Comparison of ENCODE assay signal across 8 mouse cellular contexts in genomic region chr4:129701503-129702377, GRCm38 (mm10). TPM values are rescaled to one million over a fixed set of nuclear protein-coding genes. Genes with fewer than 3 reads are reported as not detected.
DNase-seq lines count a peak whose midpoint lies in the region; ATAC-seq and TF ChIP-seq lines count a peak whose summit lies in the region.

No protein-coding gene starts in this region.

- peak overlapping the region; percentile 62 for H3K27ac ChIP-seq in embryonic facial prominence, embryonic 11.5 days (replicated peaks; ENCODE audit: low read depth, low read length)
- peak overlapping the region; percentile 54 for H3K27ac ChIP-seq in intestine, postnatal 0 days (ENCODE audit: low read depth, low read length)
- H3K27ac ChIP-seq in midbrain, embryonic 12.5 days (replicated peaks): peak overlapping the region; percentile 90

- no peaks in the 10 kb centered on the region; the same call in none of the 2 replicates for H3K36me3 ChIP-seq in embryonic facial prominence, embryonic 11.5 days (replicated peaks; ENCODE audit: control insufficient read depth, insufficient read depth, low read depth, low read length)
- H3K36me3 ChIP-seq in intestine, postnatal 0 days (ENCODE audit: control insufficient read depth, insufficient read depth): peaks cover 19% of the 10 kb centered on the region
- peaks cover 39% of the 10 kb centered on the region for H3K36me3 ChIP-seq in midbrain, embryonic 12.5 days

- ATAC-seq in embryonic facial prominence, embryonic 11.5 days (replicated peaks; ENCODE audit: insufficient number of reproducible peaks, low FRiP score, low TSS enrichment, low read depth): peak; percentile 42; the same call in 1 of the 2 replicates
- peak; percentile 82 for ATAC-seq in granulocyte monocyte progenitor cell, adult 5-6 weeks (replicated peaks; ENCODE audit: poor library complexity, severe bottlenecking)
- peak; percentile 41 for ATAC-seq in intestine, postnatal 0 days
- 0 out of 2 replicates have a peak, but pooled peaks have one; percentile 9 for ATAC-seq in midbrain, embryonic 12.5 days (ENCODE audit: low FRiP score, low read depth)

- WGBS in embryonic facial prominence, embryonic 11.5 days: 58% methylated on average over 17 of the region's 17 CpGs
- 45% methylated on average over 17 of the region's 17 CpGs for WGBS in intestine, postnatal 0 days
- 57% methylated on average over 17 of the region's 17 CpGs for WGBS in midbrain, embryonic 12.5 days

- H3K9me3 ChIP-seq in embryonic facial prominence, embryonic 11.5 days (replicated peaks; ENCODE audit: control insufficient read depth, low read length): no peaks in the 10 kb centered on the region
- H3K9me3 ChIP-seq in intestine, postnatal 0 days (ENCODE audit: control insufficient read depth): no peaks in the 10 kb centered on the region
- H3K9me3 ChIP-seq in midbrain, embryonic 12.5 days: no peaks in the 10 kb centered on the region

- intact Hi-C loops in left cerebral cortex, postnatal 4 days (cut with DNase I): no loop called here

- H3K9ac ChIP-seq in embryonic facial prominence, embryonic 11.5 days (replicated peaks; ENCODE audit: low read length): peak overlapping the region; percentile 22; the same call in 1 of the 2 replicates
- H3K9ac ChIP-seq in intestine, postnatal 0 days (ENCODE audit: low read depth, low read length): no peak overlapping the region
- peak overlapping the region; percentile 28; the same call in 1 of the 2 replicates for H3K9ac ChIP-seq in midbrain, embryonic 12.5 days (replicated peaks)

- no peak overlapping the region for H3K4me2 ChIP-seq in embryonic facial prominence, embryonic 11.5 days (ENCODE audit: low read depth, low read length)
- H3K4me2 ChIP-seq in intestine, postnatal 0 days (replicated peaks; ENCODE audit: low read depth): peak overlapping the region; percentile 54
- H3K4me2 ChIP-seq in midbrain, embryonic 12.5 days (replicated peaks): peak overlapping the region; percentile 17; the same call in 1 of the 2 replicates

- H3K27me3 ChIP-seq in embryonic facial prominence, embryonic 11.5 days (ENCODE audit: control insufficient read depth, insufficient read depth, low read length): no peaks in the 10 kb centered on the region
- no peaks in the 10 kb centered on the region for H3K27me3 ChIP-seq in intestine, postnatal 0 days (replicated peaks; ENCODE audit: control insufficient read depth, insufficient read depth, low read length)
- H3K27me3 ChIP-seq in midbrain, embryonic 12.5 days: no peaks in the 10 kb centered on the region

- peak; percentile 57 to 78 for DNase-seq in urinary bladder, adult 18-20 months (ENCODE audit: low spot score in 2 of 2)
- no peak for DNase-seq in urinary bladder, adult 2 months (ENCODE audit: low spot score)
- peak; percentile 91 for DNase-seq in embryonic facial prominence, embryonic 11.5 days (ENCODE audit: low spot score)
- peak; percentile 90 for DNase-seq in left cerebral cortex, postnatal 4 days
- DNase-seq in skeletal muscle tissue, adult 2 months (ENCODE audit: low read depth, low spot score): peak; percentile 76

- peak; percentile 96 for TF ChIP-seq CTCF in intestine, postnatal 0 days (IDR thresholded peaks at IDR 0.05; ENCODE audit: low read depth)

- H3K4me1 ChIP-seq in embryonic facial prominence, embryonic 11.5 days (ENCODE audit: control insufficient read depth, insufficient read depth, low read length): no peaks in the 10 kb centered on the region; the same call in 1 of the 2 replicates
- peaks cover 3% of the 10 kb centered on the region; the same call in 1 of the 2 replicates for H3K4me1 ChIP-seq in intestine, postnatal 0 days (replicated peaks; ENCODE audit: control insufficient read depth, insufficient read depth, low read length)
- peaks cover 26% of the 10 kb centered on the region for H3K4me1 ChIP-seq in midbrain, embryonic 12.5 days

- no peak overlapping the region for H3K4me3 ChIP-seq in embryonic facial prominence, embryonic 11.5 days (ENCODE audit: low read depth, low read length)
- peak overlapping the region; percentile 17; the same call in 1 of the 2 replicates for H3K4me3 ChIP-seq in intestine, postnatal 0 days (ENCODE audit: low read depth, low read length)
- no peak overlapping the region for H3K4me3 ChIP-seq in midbrain, embryonic 12.5 days

RNA-seq across cellular contexts. Expression of gene Tmem39b, which starts 5.1 kb away (rescaled TPM):
- 16.6 and 19.9 TPM in 2 replicates for polyA plus RNA-seq in urinary bladder, adult 2 months (2012; rRNA removed)
- 29.1 and 38.6 TPM in 2 replicates for polyA plus RNA-seq in embryonic facial prominence, embryonic 11.5 days (2014; fragmentation: Nextera tagmentation; extraction: Ambion mirVana)
- 15.8 and 44.1 TPM in 2 replicates for total RNA-seq in granulocyte monocyte progenitor cell, adult 5-6 weeks (2014; fragmentation: Nextera tagmentation)
- total RNA-seq in granulocyte monocyte progenitor cell, adult 5-6 weeks (2017): 6.2 and 12.2 TPM in 2 replicates
- polyA plus RNA-seq in intestine, postnatal 0 days (2015; fragmentation: Nextera tagmentation; extraction: Ambion mirVana): 4.0 and 4.6 TPM in 2 replicates
- 10 to 100 TPM; 21.5 to 22.3 TPM for total RNA-seq in left cerebral cortex, postnatal 4 days (2021)
- polyA plus RNA-seq in midbrain, embryonic 12.5 days (2016; fragmentation: Nextera tagmentation; extraction: Ambion mirVana): 17.3 and 21.9 TPM in 2 replicates

RNA-seq across cellular contexts. Expression of gene Kpna6, which starts 29.2 kb away (rescaled TPM):
- polyA plus RNA-seq in urinary bladder, adult 2 months (2012; rRNA removed): 35.8 and 37.8 TPM in 2 replicates
- polyA plus RNA-seq in embryonic facial prominence, embryonic 11.5 days (2014; fragmentation: Nextera tagmentation; extraction: Ambion mirVana): 12.5 and 13.3 TPM in 2 replicates
- total RNA-seq in granulocyte monocyte progenitor cell, adult 5-6 weeks (2014; fragmentation: Nextera tagmentation): 41.0 and 61.4 TPM in 2 replicates
- 20.4 and 26.4 TPM in 2 replicates for total RNA-seq in granulocyte monocyte progenitor cell, adult 5-6 weeks (2017)
- polyA plus RNA-seq in intestine, postnatal 0 days (2015; fragmentation: Nextera tagmentation; extraction: Ambion mirVana): 8.3 and 9.8 TPM in 2 replicates
- total RNA-seq in left cerebral cortex, postnatal 4 days (2021): 10 to 100 TPM; 78.3 to 83.0 TPM
- 15.2 and 16.3 TPM in 2 replicates for polyA plus RNA-seq in midbrain, embryonic 12.5 days (2016; fragmentation: Nextera tagmentation; extraction: Ambion mirVana)

RNA-seq across cellular contexts. Expression of gene Khdrbs1, which starts 40.4 kb away (rescaled TPM):
- 21.7 and 39.0 TPM in 2 replicates for polyA plus RNA-seq in urinary bladder, adult 2 months (2012; rRNA removed)
- polyA plus RNA-seq in embryonic facial prominence, embryonic 11.5 days (2014; fragmentation: Nextera tagmentation; extraction: Ambion mirVana): 175 and 193 TPM in 2 replicates
- 98.7 and 104 TPM in 2 replicates for total RNA-seq in granulocyte monocyte progenitor cell, adult 5-6 weeks (2014; fragmentation: Nextera tagmentation)
- 82.8 and 84.2 TPM in 2 replicates for total RNA-seq in granulocyte monocyte progenitor cell, adult 5-6 weeks (2017)
- polyA plus RNA-seq in intestine, postnatal 0 days (2015; fragmentation: Nextera tagmentation; extraction: Ambion mirVana): 33.9 and 40.0 TPM in 2 replicates
- total RNA-seq in left cerebral cortex, postnatal 4 days (2021): 100 to 1,000 TPM; 164 to 166 TPM
- 224 and 239 TPM in 2 replicates for polyA plus RNA-seq in midbrain, embryonic 12.5 days (2016; fragmentation: Nextera tagmentation; extraction: Ambion mirVana)

Comparison
In these comparisons a context has a peak if more than half of its experiments do, and no peak if none do; other contexts are left out.
1. ATAC-seq: peak in every context shown above with its lines; median percentile 82 in granulocyte monocyte progenitor cell, adult 5-6 weeks; 42 in embryonic facial prominence, embryonic 11.5 days; 41 in intestine, postnatal 0 days; 9 in midbrain, embryonic 12.5 days.